ENCODE assay signal across 21 mouse cellular contexts in the genomic region with DNA sequence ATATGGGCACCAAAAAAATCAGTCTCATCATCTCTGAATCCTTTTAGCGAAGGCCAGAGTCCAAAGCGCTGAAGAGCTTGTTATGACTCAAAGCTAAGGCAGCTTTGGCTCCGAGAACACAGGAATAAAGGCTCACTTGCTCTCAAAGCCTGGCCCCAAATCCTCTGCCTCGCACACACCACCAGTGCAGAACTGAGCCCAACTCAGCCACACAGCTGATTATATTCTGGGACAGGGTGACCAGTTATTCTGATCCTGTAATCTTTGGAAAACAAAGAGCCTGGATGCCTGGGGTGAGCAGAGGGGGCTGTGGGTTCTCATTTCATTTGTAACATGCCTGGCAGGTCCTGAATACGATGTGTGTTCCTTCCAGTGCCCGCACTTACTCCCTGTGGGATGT.
DNase-seq lines count a peak whose midpoint lies in the region; ATAC-seq lines count a peak whose summit lies in the region.
"Had no signal": no experiment of that assay in that cellular context is flagged by ENCODE, and none has a peak within 500 bp of the region (broad histone marks: within the 10 kb centered on the region; RNA-seq: fewer than 3 reads in every experiment).

No protein-coding gene starts in this region.

- no peak overlapping the region for H3K4me3 ChIP-seq in forebrain, embryonic 15.5 days
- no peak overlapping the region for H3K4me3 ChIP-seq in forebrain, embryonic 11.5 days (ENCODE audit: low read depth, low read length)
- H3K4me3 ChIP-seq in midbrain, embryonic 14.5 days (replicated peaks; ENCODE audit: low read depth, low read length): no peak overlapping the region
- H3K4me3 ChIP-seq: embryonic facial prominence, embryonic 15.5 days; layer of hippocampus, adult 2 months had no signal

- H3K36me3 ChIP-seq in forebrain, embryonic 15.5 days: no peaks in the 10 kb centered on the region
- H3K36me3 ChIP-seq in forebrain, embryonic 11.5 days (ENCODE audit: control insufficient read depth, insufficient read depth, low read length): no peaks in the 10 kb centered on the region
- no peaks in the 10 kb centered on the region for H3K36me3 ChIP-seq in midbrain, embryonic 14.5 days (ENCODE audit: control insufficient read depth, insufficient read depth, low read length)
- H3K36me3 ChIP-seq: embryonic facial prominence, embryonic 15.5 days had no signal

- H3K27ac ChIP-seq in forebrain, embryonic 15.5 days (replicated peaks): no peak overlapping the region
- no peak overlapping the region for H3K27ac ChIP-seq in forebrain, embryonic 11.5 days (ENCODE audit: low read depth, low read length)
- H3K27ac ChIP-seq in midbrain, embryonic 14.5 days (replicated peaks; ENCODE audit: low read depth, low read length): no peak overlapping the region
- H3K27ac ChIP-seq: embryonic facial prominence, embryonic 15.5 days; layer of hippocampus, adult 2 months; stomach, postnatal 0 days had no signal

- H3K4me2 ChIP-seq in forebrain, embryonic 15.5 days (replicated peaks): no peak overlapping the region
- no peak overlapping the region for H3K4me2 ChIP-seq in forebrain, embryonic 11.5 days (ENCODE audit: low read depth, low read length, severe bottlenecking)
- peak overlapping the region; percentile 11 for H3K4me2 ChIP-seq in midbrain, embryonic 14.5 days (ENCODE audit: low read length)
- H3K4me2 ChIP-seq: embryonic facial prominence, embryonic 15.5 days had no signal

- no peak overlapping the region for H3K9ac ChIP-seq in forebrain, embryonic 15.5 days (replicated peaks)
- H3K9ac ChIP-seq in forebrain, embryonic 11.5 days (ENCODE audit: low read length): no peak overlapping the region
- no peak overlapping the region for H3K9ac ChIP-seq in midbrain, embryonic 14.5 days (replicated peaks; ENCODE audit: low read length)
- H3K9ac ChIP-seq: embryonic facial prominence, embryonic 15.5 days had no signal

- 28% methylated on average over 6 of the region's 6 CpGs for WGBS in forebrain, embryonic 15.5 days
- WGBS in forebrain, embryonic 11.5 days: 60% methylated on average over 6 of the region's 6 CpGs
- 9% methylated on average over 6 of the region's 6 CpGs for WGBS in midbrain, embryonic 14.5 days

- H3K4me1 ChIP-seq in forebrain, embryonic 15.5 days: peaks cover 13% of the 10 kb centered on the region
- peaks cover 5% of the 10 kb centered on the region; the same call in 1 of the 2 replicates for H3K4me1 ChIP-seq in forebrain, embryonic 11.5 days (replicated peaks; ENCODE audit: control insufficient read depth, insufficient read depth, low read length)
- H3K4me1 ChIP-seq in midbrain, embryonic 14.5 days (ENCODE audit: control insufficient read depth, insufficient read depth, low read length): peaks cover 21% of the 10 kb centered on the region

- H3K27me3 ChIP-seq in forebrain, embryonic 15.5 days: no peaks in the 10 kb centered on the region
- 0 out of 2 replicates have a peak, but pooled peaks cover 2% of the 10 kb centered on the region for H3K27me3 ChIP-seq in forebrain, embryonic 11.5 days (ENCODE audit: control insufficient read depth, insufficient read depth, low read length)
- H3K27me3 ChIP-seq in midbrain, embryonic 14.5 days (ENCODE audit: control insufficient read depth, insufficient read depth, low read length): 0 out of 2 replicates have a peak, but pooled peaks cover 5% of the 10 kb centered on the region
- H3K27me3 ChIP-seq: CH12.LX; embryonic facial prominence, embryonic 15.5 days had no signal

- no peak for DNase-seq in forebrain, embryonic 11.5 days (ENCODE audit: low spot score)
- peak; percentile 94 for DNase-seq in Muller cell, postnatal 12 days (ENCODE audit: inconsistent ontology term)
- DNase-seq in fibroblast of lung, adult 2 months (ENCODE audit: low read depth): peak; percentile 61
- peak; percentile 65 for DNase-seq in midbrain, embryonic 14.5 days
- no peak for DNase-seq in spleen, adult 18-20 months
- DNase-seq in adipocyte (ENCODE audit: low spot score): no peak
- DNase-seq: adrenal gland, adult 2 months; cerebellum, adult 11 months; cerebellum, postnatal 25 days; kidney, adult 8-10 months; kidney, postnatal 14 days; left cerebral cortex, postnatal 4 days; liver; lung, postnatal 14 days; retina, postnatal 1 day had no signal

- 0 out of 2 replicates have a peak, but pooled peaks have one; percentile 16 for ATAC-seq in forebrain, embryonic 15.5 days (replicated peaks)
- no peak for ATAC-seq in forebrain, embryonic 11.5 days (replicated peaks; ENCODE audit: low FRiP score)
- ATAC-seq in midbrain, embryonic 14.5 days (ENCODE audit: low FRiP score, low TSS enrichment): no peak; the same call in 1 of the 2 replicates
- no peak for ATAC-seq in inflammation-experienced regulatory T-cells, adult 6 months

- H3K9me3 ChIP-seq in forebrain, embryonic 15.5 days: no peaks in the 10 kb centered on the region
- H3K9me3 ChIP-seq in forebrain, embryonic 11.5 days (ENCODE audit: control insufficient read depth, low read length): no peaks in the 10 kb centered on the region
- H3K9me3 ChIP-seq in midbrain, embryonic 14.5 days (ENCODE audit: control insufficient read depth, low read length): no peaks in the 10 kb centered on the region
- H3K9me3 ChIP-seq: embryonic facial prominence, embryonic 15.5 days had no signal

Comparison
In these comparisons a context has a peak if more than half of its experiments do, and no peak if none do; other contexts are left out.
1. DNase-seq: peak in Muller cell, postnatal 12 days (single experiment), fibroblast of lung, adult 2 months (single experiment) and midbrain, embryonic 14.5 days (single experiment); none in forebrain, embryonic 11.5 days (single experiment), spleen, adult 18-20 months (0 of 2) and adipocyte (single experiment).